Mouse (Mus musculus): ENCODE measurements around the gene Dach2. TPM values are rescaled to one million over a fixed set of nuclear protein-coding genes. Genes with fewer than 3 reads are reported as not detected.
"Not testable (repeated sequence)": the region's sequence is repeated elsewhere in the genome, so short reads cannot be mapped to it uniquely, and the experiment has no call there.

Dach2 gene
- 4.3 and 4.4 TPM in 2 replicates for polyA plus RNA-seq (2014; fragmentation: Nextera tagmentation; extraction: Ambion mirVana)

DNA sequence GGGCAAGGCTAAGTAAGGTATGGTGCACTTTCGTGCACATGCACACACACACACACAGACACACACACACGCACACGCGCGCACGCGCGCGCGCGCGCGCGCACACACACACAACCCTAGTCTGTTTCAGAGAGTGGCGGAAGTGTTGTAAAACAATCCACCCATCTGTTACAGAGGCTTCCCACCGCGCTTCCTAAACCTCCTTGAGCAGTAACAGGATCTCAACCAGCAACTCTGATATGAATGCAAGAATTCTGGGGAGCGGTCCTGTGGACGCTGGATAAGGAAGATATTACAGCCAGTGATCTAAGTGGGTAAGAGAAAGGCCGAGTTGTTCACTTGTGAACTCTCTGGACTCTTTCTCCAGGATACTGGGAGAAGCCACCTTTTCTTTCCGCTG, at the start of gene Dach2:
TSS of gene Dach2 (plus strand) at position 107 of the 400 bp plus-strand sequence.
- peak within 1 kb of the TSS; percentile 40; the same call in 1 of the 2 replicates for H3K9ac ChIP-seq (ENCODE audit: low read length)
- WGBS, result 28% methylated on average over 21 of the region's 21 CpGs
- peak within 1 kb of the TSS; percentile 53 for H3K4me2 ChIP-seq (ENCODE audit: low read depth, severe bottlenecking)
- H3K4me3 ChIP-seq (ENCODE audit: low read depth, low read length), result peak within 1 kb of the TSS; percentile 44
- no peaks in the 10 kb centered on the region for H3K27me3 ChIP-seq (ENCODE audit: control insufficient read depth, insufficient read depth, low read length)
- H3K9me3 ChIP-seq (ENCODE audit: control insufficient read depth, low read length), result no peaks in the 10 kb centered on the region
- DNase-seq (ENCODE audit: low spot score), result peak; percentile 50
- no peak within 1 kb of the TSS for H3K27ac ChIP-seq (replicated peaks; ENCODE audit: low read depth, low read length)
- no peaks in the 10 kb centered on the region for H3K36me3 ChIP-seq (ENCODE audit: control insufficient read depth, insufficient read depth, low read length)
- no peaks in the 10 kb centered on the region for H3K4me1 ChIP-seq (ENCODE audit: control insufficient read depth, insufficient read depth, low read length)
- ATAC-seq (ENCODE audit: insufficient number of reproducible peaks, low FRiP score, low TSS enrichment, low read depth), result peak; percentile 65; the same call in 1 of the 2 replicates

DNA sequence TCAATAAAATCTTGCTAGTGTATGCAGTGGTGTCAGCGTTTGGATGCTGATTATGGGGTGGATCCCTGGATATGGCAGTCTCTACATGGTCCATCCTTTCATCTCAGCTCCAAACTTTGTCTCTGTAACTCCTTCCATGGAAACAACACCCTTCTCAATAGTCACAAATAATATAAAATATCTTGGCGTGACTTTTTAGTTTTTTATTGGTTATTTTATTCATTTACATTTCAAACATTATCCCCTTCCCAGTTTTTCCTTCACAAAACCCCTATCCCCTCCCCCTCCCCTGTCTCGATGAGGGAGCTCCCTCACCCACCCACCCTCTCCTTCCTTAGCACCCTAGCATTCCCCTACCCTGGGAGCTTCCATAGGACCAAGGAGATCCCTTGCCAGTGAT, 44.9 kb upstream of the Dach2 start:
- DNase-seq (ENCODE audit: low spot score); ATAC-seq (ENCODE audit: insufficient number of reproducible peaks, low FRiP score, low TSS enrichment, low read depth); H3K36me3 ChIP-seq (ENCODE audit: control insufficient read depth, insufficient read depth, low read length); H3K9me3 ChIP-seq (ENCODE audit: control insufficient read depth, low read length); H3K27me3 ChIP-seq (ENCODE audit: control insufficient read depth, insufficient read depth, low read length); H3K4me1 ChIP-seq (ENCODE audit: control insufficient read depth, insufficient read depth, low read length); H3K27ac ChIP-seq (replicated peaks; ENCODE audit: low read depth, low read length); H3K4me3 ChIP-seq (ENCODE audit: low read depth, low read length); H3K9ac ChIP-seq (ENCODE audit: low read length); H3K4me2 ChIP-seq (ENCODE audit: low read depth, severe bottlenecking): not testable (repeated sequence)
- WGBS, result 71% methylated on average over 2 of the region's 3 CpGs

DNA sequence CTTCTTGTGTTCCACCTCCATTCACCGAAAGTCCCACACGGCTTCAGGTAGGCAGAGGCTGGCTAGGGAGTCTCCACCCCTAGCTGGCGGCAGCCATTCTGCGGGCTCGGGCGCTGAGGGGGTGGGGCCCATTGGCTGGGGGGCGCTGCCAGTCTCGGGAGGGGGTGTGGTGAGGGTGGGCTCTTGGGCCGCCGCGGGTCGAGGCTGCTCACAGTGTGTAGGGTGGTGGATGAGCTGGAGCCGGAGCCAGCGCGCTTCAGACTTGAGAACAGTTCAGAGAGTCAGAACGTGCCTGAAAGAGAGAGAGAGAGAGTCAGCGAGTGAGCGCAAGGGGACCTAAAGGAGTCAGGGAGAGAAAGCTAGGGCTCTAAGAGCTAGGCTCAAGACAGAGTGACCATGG, 721 bp downstream of the Dach2 start:
- DNase-seq (ENCODE audit: low spot score) (peak; percentile 78), ATAC-seq (ENCODE audit: insufficient number of reproducible peaks, low FRiP score, low TSS enrichment, low read depth) (peak; percentile 99)
- Histone ChIP-seq H3K27me3 (ENCODE audit: control insufficient read depth, insufficient read depth, low read length) (no peaks in the 10 kb centered on the region), H3K9me3 (ENCODE audit: control insufficient read depth, low read length) (no peaks in the 10 kb centered on the region), H3K27ac (replicated peaks; ENCODE audit: low read depth, low read length) (no peak overlapping the region), H3K36me3 (ENCODE audit: control insufficient read depth, insufficient read depth, low read length) (no peaks in the 10 kb centered on the region), H3K4me3 (ENCODE audit: low read depth, low read length) (peak overlapping the region; percentile 44), H3K4me2 (ENCODE audit: low read depth, severe bottlenecking) (peak overlapping the region; percentile 53), H3K4me1 (ENCODE audit: control insufficient read depth, insufficient read depth, low read length) (no peaks in the 10 kb centered on the region), H3K9ac (ENCODE audit: low read length) (peak overlapping the region; percentile 40; the same call in 1 of the 2 replicates)
- 14% methylated on average over 17 of the region's 18 CpGs for WGBS

DNA sequence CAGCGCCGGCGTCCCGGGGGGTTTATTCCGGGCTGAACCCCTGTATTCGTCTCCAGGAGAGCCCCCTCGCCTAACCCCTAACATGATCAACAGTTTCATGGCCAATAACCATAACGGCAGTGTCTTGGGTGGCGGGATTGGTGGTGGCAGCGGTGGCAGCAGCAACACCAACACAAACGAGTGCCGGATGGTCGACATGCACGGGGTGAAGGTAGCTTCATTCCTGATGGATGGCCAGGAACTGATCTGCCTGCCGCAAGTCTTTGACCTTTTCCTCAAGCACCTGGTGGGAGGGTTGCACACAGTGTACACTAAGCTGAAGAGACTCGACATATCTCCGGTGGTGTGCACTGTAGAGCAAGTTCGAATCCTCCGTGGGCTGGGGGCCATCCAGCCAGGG, 1.2 kb downstream of the Dach2 start:
- Histone ChIP-seq H3K36me3 (ENCODE audit: control insufficient read depth, insufficient read depth, low read length) (no peaks in the 10 kb centered on the region), H3K4me1 (ENCODE audit: control insufficient read depth, insufficient read depth, low read length) (no peaks in the 10 kb centered on the region), H3K4me2 (ENCODE audit: low read depth, severe bottlenecking) (peak overlapping the region; percentile 53), H3K4me3 (ENCODE audit: low read depth, low read length) (peak overlapping the region; percentile 44), H3K27me3 (ENCODE audit: control insufficient read depth, insufficient read depth, low read length) (no peaks in the 10 kb centered on the region), H3K9me3 (ENCODE audit: control insufficient read depth, low read length) (no peaks in the 10 kb centered on the region), H3K27ac (replicated peaks; ENCODE audit: low read depth, low read length) (no peak overlapping the region), H3K9ac (ENCODE audit: low read length) (0 out of 2 replicates have a peak overlapping the region, but pooled peaks have one; percentile 40)
- no peak for ATAC-seq (ENCODE audit: insufficient number of reproducible peaks, low FRiP score, low TSS enrichment, low read depth)
- peak; percentile 23 for DNase-seq (ENCODE audit: low spot score)
- WGBS, result 18% methylated on average over 19 of the region's 19 CpGs

DNA sequence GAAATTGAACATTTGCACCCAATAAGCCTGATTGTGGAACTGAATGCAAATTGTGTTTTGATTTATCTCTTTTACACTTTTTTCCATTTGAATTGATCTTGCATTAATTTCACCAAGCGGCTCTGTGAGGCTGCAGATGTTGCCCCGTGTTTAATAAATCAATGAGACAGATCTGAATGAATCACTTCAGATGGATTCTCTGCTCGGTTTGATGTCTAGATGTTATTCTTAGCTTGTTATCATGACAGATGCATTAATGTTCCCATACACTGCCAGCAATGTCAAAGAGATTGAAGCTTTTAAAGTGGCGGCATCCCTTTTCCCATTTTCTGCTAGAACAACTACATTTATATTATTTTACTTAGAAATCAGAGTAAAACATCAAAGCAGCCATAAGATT, 7.0 kb downstream of the Dach2 start:
- WGBS, result 59% methylated on average over 4 of the region's 4 CpGs
- no peaks in the 10 kb centered on the region for H3K4me1 ChIP-seq (ENCODE audit: control insufficient read depth, insufficient read depth, low read length)
- no peak overlapping the region for H3K9ac ChIP-seq (ENCODE audit: low read length)
- H3K27ac ChIP-seq (replicated peaks; ENCODE audit: low read depth, low read length), result no peak overlapping the region
- ATAC-seq (ENCODE audit: insufficient number of reproducible peaks, low FRiP score, low TSS enrichment, low read depth) (no peak), DNase-seq (ENCODE audit: low spot score) (no peak)
- no peak overlapping the region for H3K4me2 ChIP-seq (ENCODE audit: low read depth, severe bottlenecking)
- H3K9me3 ChIP-seq (ENCODE audit: control insufficient read depth, low read length), result no peaks in the 10 kb centered on the region
- no peaks in the 10 kb centered on the region for H3K27me3 ChIP-seq (ENCODE audit: control insufficient read depth, insufficient read depth, low read length)
- no peak overlapping the region for H3K4me3 ChIP-seq (ENCODE audit: low read depth, low read length)
- no peaks in the 10 kb centered on the region for H3K36me3 ChIP-seq (ENCODE audit: control insufficient read depth, insufficient read depth, low read length)

DNA sequence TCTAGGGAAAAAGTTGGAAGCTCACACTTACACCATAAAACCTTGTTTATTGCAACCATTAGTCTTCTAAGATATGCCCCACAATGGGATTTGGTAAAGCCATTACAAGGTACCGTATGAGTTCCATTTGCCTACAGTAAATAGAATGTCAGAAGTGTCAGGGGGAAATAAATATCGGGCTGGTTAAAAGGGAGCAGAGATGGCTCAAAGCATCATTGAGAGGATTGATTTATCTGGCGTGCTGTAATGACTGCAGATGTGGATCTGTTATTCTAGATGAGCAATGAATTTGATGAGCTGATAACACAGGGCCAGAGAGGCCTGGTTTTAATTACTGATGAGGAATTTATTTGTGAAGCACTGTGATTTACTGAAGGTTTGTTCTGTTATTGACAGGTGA, 40.8 kb downstream of the Dach2 start:
- no peaks in the 10 kb centered on the region for H3K27me3 ChIP-seq (ENCODE audit: control insufficient read depth, insufficient read depth, low read length)
- no peak for ATAC-seq (ENCODE audit: insufficient number of reproducible peaks, low FRiP score, low TSS enrichment, low read depth)
- no peaks in the 10 kb centered on the region for H3K4me1 ChIP-seq (ENCODE audit: control insufficient read depth, insufficient read depth, low read length)
- H3K36me3 ChIP-seq (ENCODE audit: control insufficient read depth, insufficient read depth, low read length), result no peaks in the 10 kb centered on the region
- no peak overlapping the region for H3K4me3 ChIP-seq (ENCODE audit: low read depth, low read length)
- 27% methylated on average over 3 of the region's 3 CpGs for WGBS
- no peak overlapping the region for H3K4me2 ChIP-seq (ENCODE audit: low read depth, severe bottlenecking)
- no peaks in the 10 kb centered on the region for H3K9me3 ChIP-seq (ENCODE audit: control insufficient read depth, low read length)
- H3K9ac ChIP-seq (ENCODE audit: low read length), result no peak overlapping the region
- DNase-seq (ENCODE audit: low spot score), result no peak
- H3K27ac ChIP-seq (replicated peaks; ENCODE audit: low read depth, low read length), result no peak overlapping the region

DNA sequence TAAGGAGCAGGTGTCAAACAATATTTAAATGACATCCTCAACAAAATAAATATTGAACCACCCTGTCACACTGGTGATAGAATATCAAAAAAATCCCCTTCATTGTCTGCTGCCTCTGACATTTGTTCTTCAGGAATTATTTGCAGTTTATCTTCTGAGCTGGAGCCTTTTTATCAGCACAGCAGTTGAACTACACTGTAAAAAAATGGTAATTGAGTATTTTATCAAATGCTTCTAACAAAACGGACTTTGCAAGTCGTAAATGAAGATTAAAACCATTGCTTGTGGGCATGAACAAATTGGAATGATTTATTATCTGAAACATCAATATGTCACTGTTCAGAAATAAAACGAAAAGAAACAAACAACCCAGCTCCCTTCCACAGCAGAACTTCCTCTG, 97.1 kb downstream of the Dach2 start:
- Histone ChIP-seq H3K4me3 (ENCODE audit: low read depth, low read length) (no peak overlapping the region), H3K4me1 (ENCODE audit: control insufficient read depth, insufficient read depth, low read length) (no peaks in the 10 kb centered on the region), H3K36me3 (ENCODE audit: control insufficient read depth, insufficient read depth, low read length) (no peaks in the 10 kb centered on the region), H3K9ac (ENCODE audit: low read length) (no peak overlapping the region), H3K27ac (replicated peaks; ENCODE audit: low read depth, low read length) (no peak overlapping the region), H3K9me3 (ENCODE audit: control insufficient read depth, low read length) (no peaks in the 10 kb centered on the region), H3K4me2 (ENCODE audit: low read depth, severe bottlenecking) (no peak overlapping the region), H3K27me3 (ENCODE audit: control insufficient read depth, insufficient read depth, low read length) (no peaks in the 10 kb centered on the region)
- DNase-seq (ENCODE audit: low spot score) (no peak), ATAC-seq (ENCODE audit: insufficient number of reproducible peaks, low FRiP score, low TSS enrichment, low read depth) (no peak)
- WGBS, result 37% methylated on average over 3 of the region's 3 CpGs

DNA sequence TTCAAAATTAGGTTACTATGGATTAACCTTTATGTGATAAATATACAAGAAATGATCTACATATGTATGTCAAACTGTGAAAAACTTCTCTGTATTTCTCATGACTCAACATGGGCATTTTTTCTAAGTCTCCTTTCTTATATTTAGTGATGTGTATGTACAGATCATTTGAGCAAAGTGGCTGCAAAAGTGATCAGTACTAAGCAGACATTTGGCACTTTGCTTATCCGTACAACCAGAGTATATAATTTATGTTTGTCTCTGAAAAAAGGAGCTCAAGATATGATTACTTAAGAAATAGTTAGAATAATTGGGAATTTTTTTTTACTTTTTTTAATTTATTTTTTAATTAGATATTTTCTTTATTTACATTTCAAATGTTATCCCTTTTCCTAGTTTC, 111.4 kb downstream of the Dach2 start:
- no peaks in the 10 kb centered on the region for H3K9me3 ChIP-seq (ENCODE audit: control insufficient read depth, low read length)
- no peaks in the 10 kb centered on the region for H3K27me3 ChIP-seq (ENCODE audit: control insufficient read depth, insufficient read depth, low read length)
- no peaks in the 10 kb centered on the region for H3K36me3 ChIP-seq (ENCODE audit: control insufficient read depth, insufficient read depth, low read length)
- no peaks in the 10 kb centered on the region for H3K4me1 ChIP-seq (ENCODE audit: control insufficient read depth, insufficient read depth, low read length)
- H3K27ac ChIP-seq (replicated peaks; ENCODE audit: low read depth, low read length), result no peak overlapping the region
- ATAC-seq (ENCODE audit: insufficient number of reproducible peaks, low FRiP score, low TSS enrichment, low read depth) (no peak), DNase-seq (ENCODE audit: low spot score) (no peak)
- 84% methylated on average over 1 of the region's 1 CpGs for WGBS
- H3K4me3 ChIP-seq (ENCODE audit: low read depth, low read length), result no peak overlapping the region
- no peak overlapping the region for H3K4me2 ChIP-seq (ENCODE audit: low read depth, severe bottlenecking)
- no peak overlapping the region for H3K9ac ChIP-seq (ENCODE audit: low read length)

DNA sequence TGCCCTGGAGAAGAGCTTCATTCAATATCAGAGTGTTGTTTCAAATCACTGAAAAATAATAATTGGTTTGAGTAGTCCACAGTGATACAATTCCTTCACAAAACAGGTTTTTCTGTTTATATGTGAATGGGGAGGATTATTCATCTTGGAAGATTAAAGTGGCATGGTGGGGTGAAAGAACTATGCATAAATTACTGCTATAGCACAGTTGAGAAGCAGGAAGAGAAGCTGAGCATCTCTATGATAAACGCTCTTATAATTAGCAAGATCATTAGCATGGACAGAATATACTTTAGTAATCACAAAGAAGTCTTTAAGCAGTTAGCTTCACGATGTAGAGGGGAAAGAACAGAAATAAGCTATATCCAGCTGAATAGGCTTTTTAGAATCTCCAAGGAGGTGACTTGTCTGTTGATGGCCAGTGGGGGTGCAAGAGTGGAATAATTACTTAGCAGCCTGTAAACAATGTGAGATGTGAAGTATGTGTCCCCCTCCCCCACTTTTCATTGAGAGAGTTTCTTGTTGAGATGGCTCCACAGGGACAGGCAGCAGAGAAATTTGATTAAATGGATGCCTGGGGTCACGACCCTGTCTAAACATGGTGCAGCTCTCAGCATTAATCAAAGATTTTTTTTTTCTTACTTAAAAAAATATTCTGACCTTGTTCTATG, 124.3 kb downstream of the Dach2 start:
- no peaks in the 10 kb centered on the region for H3K9me3 ChIP-seq (ENCODE audit: control insufficient read depth, low read length)
- H3K9ac ChIP-seq (ENCODE audit: low read length), result no peak overlapping the region
- no peaks in the 10 kb centered on the region for H3K4me1 ChIP-seq (ENCODE audit: control insufficient read depth, insufficient read depth, low read length)
- H3K27me3 ChIP-seq (ENCODE audit: control insufficient read depth, insufficient read depth, low read length), result no peaks in the 10 kb centered on the region
- no peak overlapping the region for H3K4me2 ChIP-seq (ENCODE audit: low read depth, severe bottlenecking)
- ATAC-seq (ENCODE audit: insufficient number of reproducible peaks, low FRiP score, low TSS enrichment, low read depth), result no peak
- WGBS, result 56% methylated on average over 3 of the region's 3 CpGs
- no peak overlapping the region for H3K27ac ChIP-seq (replicated peaks; ENCODE audit: low read depth, low read length)
- H3K4me3 ChIP-seq (ENCODE audit: low read depth, low read length), result no peak overlapping the region
- no peak for DNase-seq (ENCODE audit: low spot score)
- no peaks in the 10 kb centered on the region for H3K36me3 ChIP-seq (ENCODE audit: control insufficient read depth, insufficient read depth, low read length)

Measured in limb, embryonic 11.5 days (tissue).